Mouse (Mus musculus): ENCODE results near the gene Tns1. TPM values are rescaled to one million over a fixed set of nuclear protein-coding genes. Genes with fewer than 3 reads are reported as not detected.

The Tns1 gene
- total RNA-seq, 1 experiment from 2014 or later: 1.9 TPM

DNA sequence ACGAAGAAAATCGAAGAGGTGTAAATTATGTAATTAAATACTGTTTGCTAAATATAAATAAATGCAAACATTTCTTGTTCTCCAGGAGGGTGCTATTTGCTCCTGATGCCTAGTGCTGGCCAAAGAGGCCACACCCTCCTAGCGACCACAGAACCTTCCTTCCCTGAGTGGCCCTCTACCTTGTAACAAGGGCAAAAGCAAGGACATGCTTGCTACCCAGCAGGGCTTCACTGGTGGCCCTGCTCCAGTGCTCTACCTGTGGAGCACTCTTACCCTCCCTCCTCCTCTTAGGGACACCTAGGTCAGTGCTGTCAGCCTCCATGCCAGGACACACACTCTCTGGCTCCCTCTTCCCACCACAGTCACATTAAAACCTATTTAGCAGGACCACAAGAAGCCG is 166.8 kb downstream of the Tns1 start:
- ATAC-seq (replicated peaks; ENCODE audit: insufficient number of reproducible peaks, low FRiP score, low TSS enrichment, poor library complexity, severe bottlenecking): no peak

- ATAC-seq (replicated peaks; ENCODE audit: insufficient number of reproducible peaks, low FRiP score, low TSS enrichment, poor library complexity, severe bottlenecking): no peak
These were observed 167.9 kb downstream of the Tns1 start for GRCm38 (mm10) chr1:73956320-73956719.

GRCm38 (mm10) chr1:73955259-73955842 is 168.9 kb downstream of the Tns1 start:
- ATAC-seq (replicated peaks; ENCODE audit: insufficient number of reproducible peaks, low FRiP score, low TSS enrichment, poor library complexity, severe bottlenecking): no peak

DNA sequence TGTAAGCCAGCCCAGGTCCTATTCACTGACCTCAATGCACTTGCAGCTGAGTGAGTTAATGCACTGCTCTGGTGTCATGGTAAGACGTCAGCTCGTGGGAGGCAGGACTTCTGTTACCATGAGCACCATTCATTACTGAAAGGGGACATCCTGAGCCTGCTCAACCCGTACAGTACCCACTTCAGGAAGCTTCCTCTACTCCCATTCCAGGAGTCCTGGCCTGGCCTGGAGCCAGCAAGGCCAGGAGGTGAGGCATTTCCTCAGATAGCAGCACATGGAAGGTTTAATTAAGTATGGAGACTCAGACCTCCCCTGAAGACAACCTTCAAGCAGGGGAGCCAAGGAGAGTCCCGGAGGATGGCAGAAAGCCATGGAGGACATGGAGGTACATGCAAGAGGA is 169.6 kb downstream of the Tns1 start:
- no peak for ATAC-seq (replicated peaks; ENCODE audit: insufficient number of reproducible peaks, low FRiP score, low TSS enrichment, poor library complexity, severe bottlenecking)

- no peak for ATAC-seq (replicated peaks; ENCODE audit: insufficient number of reproducible peaks, low FRiP score, low TSS enrichment, poor library complexity, severe bottlenecking)
These were observed 170.2 kb downstream of the Tns1 start for GRCm38 (mm10) chr1:73954015-73954408.

DNA sequence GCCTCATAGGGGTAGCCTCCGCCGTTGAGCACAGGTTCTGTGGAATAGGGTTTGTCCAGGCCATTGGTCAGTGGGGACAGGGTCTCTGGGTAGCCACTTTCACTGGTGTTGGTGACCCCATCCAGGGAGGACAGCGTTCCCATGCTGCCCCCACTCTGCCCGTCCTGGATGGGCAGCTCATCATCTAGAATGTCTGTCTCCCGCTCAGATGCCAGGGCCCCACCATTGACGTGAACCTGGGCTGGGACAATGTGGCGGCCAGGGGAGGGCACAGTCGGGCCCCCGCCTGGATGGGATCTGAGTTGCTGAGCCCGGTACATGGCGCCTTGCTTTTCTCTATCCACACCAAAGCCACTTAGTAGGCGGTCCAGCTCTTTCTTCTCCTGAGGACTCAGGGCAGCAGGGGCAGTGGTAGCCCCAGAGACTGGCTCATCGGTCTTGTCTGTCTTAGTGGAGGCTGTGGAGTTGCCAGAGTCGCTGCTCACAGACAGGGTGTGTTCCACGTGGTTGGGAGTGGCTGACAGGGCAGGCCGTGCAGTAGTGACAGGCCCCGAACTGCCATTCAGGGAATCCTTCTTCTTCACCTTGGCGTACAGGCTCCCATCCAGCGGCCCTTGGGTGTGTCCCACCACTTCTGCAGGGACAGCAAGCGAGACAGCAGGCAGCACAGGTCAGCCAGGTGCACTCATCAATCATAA is 170.8 kb downstream of the Tns1 start:
- ATAC-seq (replicated peaks; ENCODE audit: insufficient number of reproducible peaks, low FRiP score, low TSS enrichment, poor library complexity, severe bottlenecking): no peak

DNA sequence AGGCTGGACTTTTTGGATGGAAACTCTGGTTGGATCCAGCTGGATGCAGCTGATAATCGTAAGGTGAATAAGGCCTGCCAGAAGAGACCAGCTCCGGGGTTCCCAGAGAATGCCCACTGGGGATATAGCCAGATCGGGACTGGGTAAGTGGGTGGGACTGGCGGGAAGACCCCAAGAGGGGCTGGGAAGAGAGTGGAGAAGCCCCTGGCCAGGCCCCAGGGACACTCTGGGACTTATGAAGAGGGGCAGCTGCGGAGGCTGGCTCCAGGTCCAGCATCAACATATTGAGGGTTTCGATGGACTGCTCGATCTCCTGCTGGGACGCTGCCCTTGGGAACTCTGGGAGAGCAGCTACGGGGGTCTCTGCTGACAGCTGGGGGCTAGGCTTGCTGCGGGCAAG is 171.7 kb downstream of the Tns1 start:
- no peak for ATAC-seq (replicated peaks; ENCODE audit: insufficient number of reproducible peaks, low FRiP score, low TSS enrichment, poor library complexity, severe bottlenecking)

DNA sequence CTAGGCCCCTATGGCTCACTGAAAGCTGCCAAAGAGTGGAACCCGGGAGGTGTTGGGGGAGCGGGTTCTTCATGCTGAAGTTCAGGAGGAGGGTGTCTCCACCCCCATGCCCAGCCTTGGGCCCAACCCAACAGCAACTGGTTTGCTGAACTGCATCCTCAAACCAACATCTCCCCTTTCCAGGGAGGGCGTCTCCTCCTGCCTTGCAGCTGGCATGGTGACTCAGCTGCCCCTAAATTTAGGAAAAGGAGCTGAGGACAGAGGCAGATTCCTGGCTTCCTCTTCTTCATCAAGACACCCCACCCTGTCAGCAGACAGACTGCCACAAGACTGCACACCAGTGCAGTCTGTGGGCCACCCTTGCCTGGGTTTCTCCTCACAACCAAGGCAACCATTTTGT is 173.1 kb downstream of the Tns1 start:
- no peak for ATAC-seq (replicated peaks; ENCODE audit: insufficient number of reproducible peaks, low FRiP score, low TSS enrichment, poor library complexity, severe bottlenecking)

DNA sequence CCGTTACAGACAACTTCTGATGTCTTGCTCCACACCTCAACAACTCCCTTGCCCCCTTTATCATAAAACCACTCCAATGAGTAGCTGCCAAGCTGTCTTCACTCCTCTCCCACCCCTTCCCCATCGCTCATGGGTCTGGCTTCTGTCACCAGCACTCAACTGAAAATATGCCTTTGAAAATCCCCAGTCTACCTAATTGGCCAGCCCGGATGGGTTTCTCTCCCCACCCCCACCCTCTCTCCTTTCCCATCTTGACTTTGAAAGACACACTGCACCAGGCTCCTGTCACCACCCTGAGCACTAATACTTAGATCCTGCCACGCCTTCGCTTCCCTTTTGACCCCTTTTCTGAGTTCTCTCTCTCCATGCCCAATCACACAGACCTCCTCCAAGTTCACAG is 175.5 kb downstream of the Tns1 start:
- ATAC-seq (replicated peaks; ENCODE audit: insufficient number of reproducible peaks, low FRiP score, low TSS enrichment, poor library complexity, severe bottlenecking): no peak

- ATAC-seq (replicated peaks; ENCODE audit: insufficient number of reproducible peaks, low FRiP score, low TSS enrichment, poor library complexity, severe bottlenecking): no peak
These were observed 176.5 kb downstream of the Tns1 start for GRCm38 (mm10) chr1:73947525-73948304.

DNA sequence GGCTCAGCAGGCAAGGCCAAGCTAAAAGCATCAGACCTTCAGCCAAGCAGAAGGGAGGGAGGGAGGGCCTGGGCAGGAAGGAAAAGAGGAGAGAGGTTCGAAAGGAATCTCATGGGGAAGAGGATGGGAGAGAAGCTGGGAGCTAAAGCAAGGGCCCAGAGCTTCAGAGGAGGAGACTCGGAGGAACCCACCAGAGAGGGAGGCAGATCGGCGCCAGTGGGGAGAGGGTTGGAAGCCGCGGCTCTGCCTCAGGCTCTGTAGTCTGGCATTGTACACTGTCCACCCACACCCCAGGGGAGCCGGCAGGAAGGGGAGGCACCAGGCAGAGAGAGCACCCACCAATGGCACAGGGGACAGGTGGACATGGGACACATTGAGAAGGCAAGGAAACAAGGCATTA is 177.5 kb downstream of the Tns1 start:
- ATAC-seq (replicated peaks; ENCODE audit: insufficient number of reproducible peaks, low FRiP score, low TSS enrichment, poor library complexity, severe bottlenecking): no peak

DNA sequence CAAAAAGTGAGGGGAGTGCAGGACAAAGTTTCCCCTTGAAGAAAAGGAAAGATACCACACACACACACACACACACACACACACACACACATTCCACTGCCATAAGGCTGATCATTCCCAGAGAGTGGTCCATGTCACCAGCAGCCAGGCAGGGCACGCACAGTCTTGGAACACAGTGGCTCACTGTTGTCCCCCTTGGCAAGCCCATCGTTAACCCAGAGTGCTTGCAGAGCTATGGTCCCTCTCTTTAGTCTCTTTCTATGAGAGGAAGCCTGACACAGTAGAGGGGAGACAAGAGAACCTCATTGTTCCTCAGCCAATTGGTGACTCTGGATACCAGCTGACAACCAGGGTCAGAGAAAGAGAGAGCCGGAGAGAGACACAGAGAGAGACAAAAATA is 179.9 kb downstream of the Tns1 start:
- no peak for ATAC-seq (replicated peaks; ENCODE audit: insufficient number of reproducible peaks, low FRiP score, low TSS enrichment, poor library complexity, severe bottlenecking)

- no peak for ATAC-seq (replicated peaks; ENCODE audit: insufficient number of reproducible peaks, low FRiP score, low TSS enrichment, poor library complexity, severe bottlenecking)
These were observed 180.5 kb downstream of the Tns1 start for GRCm38 (mm10) chr1:73943667-73944289.

DNA sequence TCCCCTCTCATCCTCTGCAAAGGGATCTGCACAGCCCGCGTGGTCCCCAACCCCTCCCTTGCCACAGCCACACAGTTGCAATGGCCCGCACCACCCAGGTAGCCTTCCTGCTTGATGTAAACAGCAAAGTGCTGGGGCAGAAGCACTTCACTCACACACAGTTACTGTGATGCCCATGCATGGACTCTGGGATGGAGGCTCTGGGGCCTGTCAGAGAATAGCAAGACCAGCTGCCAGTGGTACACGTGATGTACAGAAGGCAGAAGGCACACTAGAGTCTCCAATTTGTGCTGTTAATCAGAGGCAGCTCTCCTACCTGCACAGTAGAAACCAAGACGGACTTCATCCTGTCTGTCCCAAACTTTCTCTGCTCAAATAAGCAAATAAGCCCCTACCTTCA is 181.0 kb downstream of the Tns1 start:
- ATAC-seq (replicated peaks; ENCODE audit: insufficient number of reproducible peaks, low FRiP score, low TSS enrichment, poor library complexity, severe bottlenecking): no peak

- no peak for ATAC-seq (replicated peaks; ENCODE audit: insufficient number of reproducible peaks, low FRiP score, low TSS enrichment, poor library complexity, severe bottlenecking)
These were observed 182.0 kb downstream of the Tns1 start for GRCm38 (mm10) chr1:73942243-73942642.

- ATAC-seq (replicated peaks; ENCODE audit: insufficient number of reproducible peaks, low FRiP score, low TSS enrichment, poor library complexity, severe bottlenecking): no peak
These were observed 182.6 kb downstream of the Tns1 start for GRCm38 (mm10) chr1:73941697-73942096.

- no peak for ATAC-seq (replicated peaks; ENCODE audit: insufficient number of reproducible peaks, low FRiP score, low TSS enrichment, poor library complexity, severe bottlenecking)
These were observed 183.6 kb downstream of the Tns1 start for GRCm38 (mm10) chr1:73940491-73941204.

- no peak for ATAC-seq (replicated peaks; ENCODE audit: insufficient number of reproducible peaks, low FRiP score, low TSS enrichment, poor library complexity, severe bottlenecking)
These were observed 185.7 kb downstream of the Tns1 start for GRCm38 (mm10) chr1:73938597-73938996.

- no peak for ATAC-seq (replicated peaks; ENCODE audit: insufficient number of reproducible peaks, low FRiP score, low TSS enrichment, poor library complexity, severe bottlenecking)
These were observed 186.4 kb downstream of the Tns1 start for GRCm38 (mm10) chr1:73937805-73938204.
